Comparison of ENCODE assay signal across 9 mouse cellular contexts in genomic region chr15:100825249-100825856, GRCm38 (mm10). TPM values are rescaled to one million over a fixed set of nuclear protein-coding genes. Genes with fewer than 3 reads are reported as not detected.
DNase-seq lines count a peak whose midpoint lies in the region; ATAC-seq lines count a peak whose summit lies in the region.
"Had no signal": no experiment of that assay in that cellular context is flagged by ENCODE, and none has a peak within 500 bp of the region (broad histone marks: within the 10 kb centered on the region; RNA-seq: fewer than 3 reads in every experiment).

No protein-coding gene starts in this region.

- no peaks in the 10 kb centered on the region for H3K36me3 ChIP-seq in neural tube, embryonic 11.5 days (ENCODE audit: control insufficient read depth, insufficient read depth, low read length)
- no peaks in the 10 kb centered on the region for H3K36me3 ChIP-seq in limb, embryonic 10.5 days
- H3K36me3 ChIP-seq in stomach, embryonic 16.5 days (ENCODE audit: control insufficient read depth, insufficient read depth, low read length), result no peaks in the 10 kb centered on the region
- H3K36me3 ChIP-seq: lung, embryonic 15.5 days had no signal

- no peaks in the 10 kb centered on the region for H3K4me1 ChIP-seq in neural tube, embryonic 11.5 days (ENCODE audit: control insufficient read depth, insufficient read depth, low read length)
- peaks cover 10% of the 10 kb centered on the region for H3K4me1 ChIP-seq in limb, embryonic 10.5 days
- 0 out of 2 replicates have a peak, but pooled peaks cover 5% of the 10 kb centered on the region for H3K4me1 ChIP-seq in stomach, embryonic 16.5 days (ENCODE audit: control insufficient read depth, insufficient read depth, low read length)
- H3K4me1 ChIP-seq: lung, embryonic 15.5 days had no signal

- no peak overlapping the region for H3K9ac ChIP-seq in neural tube, embryonic 11.5 days (ENCODE audit: low read length)
- H3K9ac ChIP-seq in stomach, embryonic 16.5 days (ENCODE audit: low read length), result no peak overlapping the region
- H3K9ac ChIP-seq: lung, embryonic 15.5 days had no signal

- ATAC-seq in neural tube, embryonic 11.5 days (ENCODE audit: insufficient read depth, low FRiP score, low TSS enrichment), result no peak
- ATAC-seq in stomach, embryonic 16.5 days (ENCODE audit: insufficient read depth, low FRiP score), result 0 out of 2 replicates have a peak, but pooled peaks have one; percentile 33

- 0 out of 2 replicates have a peak, but pooled peaks cover 5% of the 10 kb centered on the region for H3K27me3 ChIP-seq in neural tube, embryonic 11.5 days (ENCODE audit: control insufficient read depth, insufficient read depth, low read length)
- H3K27me3 ChIP-seq in limb, embryonic 10.5 days (ENCODE audit: low read depth, poor library complexity, severe bottlenecking), result peaks cover 38% of the 10 kb centered on the region
- peaks cover 17% of the 10 kb centered on the region for H3K27me3 ChIP-seq in stomach, embryonic 16.5 days (ENCODE audit: control insufficient read depth, insufficient read depth, low read length)

- H3K27ac ChIP-seq in neural tube, embryonic 11.5 days (ENCODE audit: low read depth, low read length), result no peak overlapping the region
- H3K27ac ChIP-seq in limb, embryonic 10.5 days, result no peak overlapping the region
- H3K27ac ChIP-seq in stomach, embryonic 16.5 days (ENCODE audit: low read length), result no peak overlapping the region
- H3K27ac ChIP-seq: lung, embryonic 15.5 days had no signal

- no peak for DNase-seq in neural tube, embryonic 11.5 days (ENCODE audit: low spot score)
- no peak for DNase-seq in neural tube, embryonic 10.5 days (ENCODE audit: extremely low spot score, low spot score)
- DNase-seq in frontal cortex, postnatal 10 days (ENCODE audit: low spot score in 2 of 2), result peak; percentile 55 to 61
- DNase-seq in limb, embryonic 10.5 days (ENCODE audit: low spot score), result no peak
- DNase-seq in spleen, postnatal 4 days (ENCODE audit: low spot score in 2 of 2), result no peak
- no peak for DNase-seq in cerebellum, adult 9-11 months
- no peak for DNase-seq in heart, postnatal 4 days

- H3K4me2 ChIP-seq in neural tube, embryonic 11.5 days (ENCODE audit: low read depth), result peak overlapping the region; percentile 17; the same call in 1 of the 2 replicates
- peak overlapping the region; percentile 42 for H3K4me2 ChIP-seq in stomach, embryonic 16.5 days (ENCODE audit: low read depth, low read length)
- H3K4me2 ChIP-seq: lung, embryonic 15.5 days had no signal

- no peaks in the 10 kb centered on the region for H3K9me3 ChIP-seq in neural tube, embryonic 11.5 days (ENCODE audit: control insufficient read depth, low read length)
- no peaks in the 10 kb centered on the region for H3K9me3 ChIP-seq in limb, embryonic 10.5 days (replicated peaks)
- H3K9me3 ChIP-seq in stomach, embryonic 16.5 days (replicated peaks; ENCODE audit: control insufficient read depth, low read length), result no peaks in the 10 kb centered on the region
- H3K9me3 ChIP-seq: lung, embryonic 15.5 days had no signal

- WGBS in neural tube, embryonic 11.5 days, result 21% methylated on average over 26 of the region's 26 CpGs
- 19% methylated on average over 26 of the region's 26 CpGs for WGBS in limb, embryonic 10.5 days
- 15% methylated on average over 26 of the region's 26 CpGs for WGBS in stomach, embryonic 16.5 days

- H3K4me3 ChIP-seq in neural tube, embryonic 11.5 days (ENCODE audit: low read depth, low read length), result no peak overlapping the region
- peak overlapping the region; percentile 27; the same call in 1 of the 2 replicates for H3K4me3 ChIP-seq in limb, embryonic 10.5 days
- no peak overlapping the region for H3K4me3 ChIP-seq in stomach, embryonic 16.5 days (replicated peaks; ENCODE audit: low read length)
- H3K4me3 ChIP-seq: lung, embryonic 15.5 days had no signal

RNA-seq across cellular contexts. Expression of gene Scn8a, which starts 44.3 kb away (rescaled TPM):
- polyA plus RNA-seq in neural tube, embryonic 11.5 days (2014; fragmentation: Nextera tagmentation; extraction: Ambion mirVana), result 9.7 and 12.7 TPM in 2 replicates
- polyA plus RNA-seq in limb, embryonic 10.5 days (2016; fragmentation: Nextera tagmentation; extraction: Ambion mirVana), result 3.9 and 4.3 TPM in 2 replicates
- 0.77 and 0.97 TPM in 2 replicates for polyA plus RNA-seq in stomach, embryonic 16.5 days (2015; fragmentation: Nextera tagmentation; extraction: Ambion mirVana)
- total RNA-seq in heart, postnatal 4 days (2021), result under 1 TPM; 0.50 to 0.83 TPM

Comparison
In these comparisons a context has a peak if more than half of its experiments do, and no peak if none do; other contexts are left out.
1. DNase-seq: peak in frontal cortex, postnatal 10 days (2 of 2); none in neural tube, embryonic 11.5 days (single experiment), neural tube, embryonic 10.5 days (single experiment), limb, embryonic 10.5 days (single experiment), spleen, postnatal 4 days (0 of 2), cerebellum, adult 9-11 months (single experiment) and heart, postnatal 4 days (single experiment).